Mouse (Mus musculus): ENCODE results near the gene Fhdc1. TPM values are rescaled to one million over a fixed set of nuclear protein-coding genes. Genes with fewer than 3 reads are reported as not detected.

Gene Fhdc1
- polyA plus RNA-seq, 1 experiment: 0.22 TPM

- Histone ChIP-seq H3K4me2 (ENCODE audit: low read depth) (no peak overlapping the region), H3K36me3 (ENCODE audit: control insufficient read depth, insufficient read depth) (no peaks in the 10 kb centered on the region), H3K79me2 (ENCODE audit: control insufficient read depth, insufficient read depth) (no peaks in the 10 kb centered on the region), H3K27me3 (ENCODE audit: control insufficient read depth, insufficient read depth, insufficient read length) (no peaks in the 10 kb centered on the region), H3ac (ENCODE audit: control insufficient read depth, insufficient read length) (no peak overlapping the region), H3K4me3 (no peak overlapping the region)
- no peak for TF ChIP-seq E2F4 (IDR thresholded peaks at IDR 0.05; ENCODE audit: insufficient read depth)
Observed at GRCm38 (mm10) chr3:84445838-84446237, 34.4 kb downstream of the Fhdc1 start.

GRCm38 (mm10) chr3:84442890-84443289 lies 37.3 kb downstream of the Fhdc1 start:
- Histone ChIP-seq H3K4me2 (ENCODE audit: low read depth) (no peak overlapping the region), H3K27me3 (ENCODE audit: control insufficient read depth, insufficient read depth, insufficient read length) (no peaks in the 10 kb centered on the region), H3K79me2 (ENCODE audit: control insufficient read depth, insufficient read depth) (no peaks in the 10 kb centered on the region), H3ac (ENCODE audit: control insufficient read depth, insufficient read length) (no peak overlapping the region), H3K4me3 (no peak overlapping the region), H3K36me3 (ENCODE audit: control insufficient read depth, insufficient read depth) (no peaks in the 10 kb centered on the region)
- TF ChIP-seq TCF12 (IDR thresholded peaks at IDR 0.05; ENCODE audit: insufficient read depth, poor library complexity, severe bottlenecking) (no peak), MAX (IDR thresholded peaks at IDR 0.05; ENCODE audit: low read depth) (no peak), E2F4 (IDR thresholded peaks at IDR 0.05; ENCODE audit: insufficient read depth) (no peak), POLR2A (IDR thresholded peaks at IDR 0.05; ENCODE audit: insufficient read length, low read depth) (no peak), POLR2AphosphoS2 (IDR thresholded peaks at IDR 0.05; ENCODE audit: insufficient read length, low read depth) (no peak), REST (IDR thresholded peaks at IDR 0.05; ENCODE audit: insufficient read depth, insufficient read length) (no peak), MYOD1 (IDR thresholded peaks at IDR 0.05; ENCODE audit: control insufficient read depth in 1 of 3, insufficient read length in 2 of 3, low read depth in 2 of 3) (no peak), TCF3 (IDR thresholded peaks at IDR 0.05; ENCODE audit: insufficient read length, low read depth) (no peak), SRF (IDR thresholded peaks at IDR 0.05; ENCODE audit: control insufficient read depth, insufficient read length, low read depth) (no peak), MYOG (IDR thresholded peaks at IDR 0.05; ENCODE audit: control insufficient read depth in 1 of 3, insufficient read depth in 1 of 3, insufficient read length in 2 of 3, low read depth in 2 of 3) (no peak)

- TF ChIP-seq POLR2A (IDR thresholded peaks at IDR 0.05; ENCODE audit: insufficient read length, low read depth): no peak
- TF ChIP-seq E2F4 (IDR thresholded peaks at IDR 0.05; ENCODE audit: insufficient read depth): no peak
- no peak for TF ChIP-seq MAX (IDR thresholded peaks at IDR 0.05; ENCODE audit: low read depth)
- TF ChIP-seq REST (IDR thresholded peaks at IDR 0.05; ENCODE audit: insufficient read depth, insufficient read length): no peak
- TF ChIP-seq CEBPB (IDR thresholded peaks at IDR 0.05; ENCODE audit: insufficient read depth, poor library complexity, severe bottlenecking): no peak
- TF ChIP-seq MYOG (IDR thresholded peaks at IDR 0.05; ENCODE audit: control insufficient read depth in 1 of 3, insufficient read depth in 1 of 3, insufficient read length in 2 of 3, low read depth in 2 of 3): no peak
- TF ChIP-seq USF1 (IDR thresholded peaks at IDR 0.05; ENCODE audit: low read depth): no peak
- Histone ChIP-seq H3K4me2 (ENCODE audit: low read depth) (no peak overlapping the region), H3K36me3 (ENCODE audit: control insufficient read depth, insufficient read depth) (no peaks in the 10 kb centered on the region), H3K79me2 (ENCODE audit: control insufficient read depth, insufficient read depth) (no peaks in the 10 kb centered on the region), H3K4me3 (no peak overlapping the region), H3K27me3 (ENCODE audit: control insufficient read depth, insufficient read depth, insufficient read length) (no peaks in the 10 kb centered on the region), H3ac (ENCODE audit: control insufficient read depth, insufficient read length) (no peak overlapping the region)
Observed at GRCm38 (mm10) chr3:84439431-84440210, 40.6 kb downstream of the Fhdc1 start.

GRCm38 (mm10) chr3:84438840-84439239 lies 41.4 kb downstream of the Fhdc1 start:
- TF ChIP-seq USF1 (IDR thresholded peaks at IDR 0.05; ENCODE audit: low read depth): no peak
- TF ChIP-seq REST (IDR thresholded peaks at IDR 0.05; ENCODE audit: insufficient read depth, insufficient read length): no peak
- Histone ChIP-seq H3K4me3 (no peak overlapping the region), H3K36me3 (ENCODE audit: control insufficient read depth, insufficient read depth) (no peaks in the 10 kb centered on the region), H3K27me3 (ENCODE audit: control insufficient read depth, insufficient read depth, insufficient read length) (no peaks in the 10 kb centered on the region), H3K79me2 (ENCODE audit: control insufficient read depth, insufficient read depth) (no peaks in the 10 kb centered on the region), H3K4me2 (ENCODE audit: low read depth) (no peak overlapping the region), H3ac (ENCODE audit: control insufficient read depth, insufficient read length) (no peak overlapping the region)

DNA sequence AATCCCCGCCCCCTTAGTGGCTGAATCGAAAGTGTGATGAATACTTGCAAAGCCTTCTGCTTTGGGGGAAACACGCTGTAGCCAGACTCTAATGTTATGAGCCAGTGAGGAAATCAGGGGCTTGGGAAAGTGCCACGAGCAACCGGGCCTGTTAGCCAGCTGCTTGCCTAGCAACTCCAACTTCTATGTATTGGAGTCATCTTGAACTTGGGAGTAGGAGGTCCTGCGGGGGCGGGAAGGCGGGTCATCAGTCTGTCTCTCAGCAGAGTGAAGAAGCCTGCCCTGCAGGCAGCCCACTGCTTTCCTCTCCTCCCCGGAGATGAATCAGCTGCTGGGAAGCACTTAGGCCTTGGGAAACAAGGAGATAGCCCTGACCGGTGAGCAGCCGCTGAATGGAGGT lies 42.1 kb downstream of the Fhdc1 start:
- no peaks in the 10 kb centered on the region for H3K79me2 ChIP-seq (ENCODE audit: control insufficient read depth, insufficient read depth)
- no peak overlapping the region for H3K4me3 ChIP-seq
- no peak for TF ChIP-seq CEBPB (IDR thresholded peaks at IDR 0.05; ENCODE audit: insufficient read depth, poor library complexity, severe bottlenecking)
- TF ChIP-seq TCF3 (IDR thresholded peaks at IDR 0.05; ENCODE audit: insufficient read length, low read depth): no peak
- TF ChIP-seq MAX (IDR thresholded peaks at IDR 0.05; ENCODE audit: low read depth): no peak
- TF ChIP-seq E2F4 (IDR thresholded peaks at IDR 0.05; ENCODE audit: insufficient read depth): no peak
- no peak for TF ChIP-seq USF1 (IDR thresholded peaks at IDR 0.05; ENCODE audit: low read depth)
- TF ChIP-seq SRF (IDR thresholded peaks at IDR 0.05; ENCODE audit: control insufficient read depth, insufficient read length, low read depth): no peak
- no peak for TF ChIP-seq POLR2AphosphoS2 (IDR thresholded peaks at IDR 0.05; ENCODE audit: insufficient read length, low read depth)
- no peak for TF ChIP-seq REST (IDR thresholded peaks at IDR 0.05; ENCODE audit: insufficient read depth, insufficient read length)
- TF ChIP-seq POLR2A (IDR thresholded peaks at IDR 0.05; ENCODE audit: insufficient read length, low read depth): no peak
- TF ChIP-seq MYOD1 (IDR thresholded peaks at IDR 0.05; ENCODE audit: control insufficient read depth in 1 of 3, insufficient read length in 2 of 3, low read depth in 2 of 3): no peak
- TF ChIP-seq MYOG (IDR thresholded peaks at IDR 0.05; ENCODE audit: control insufficient read depth in 1 of 3, insufficient read depth in 1 of 3, insufficient read length in 2 of 3, low read depth in 2 of 3): no peak
- no peak for TF ChIP-seq TCF12 (IDR thresholded peaks at IDR 0.05; ENCODE audit: insufficient read depth, poor library complexity, severe bottlenecking)
- H3ac ChIP-seq (ENCODE audit: control insufficient read depth, insufficient read length): no peak overlapping the region
- no peaks in the 10 kb centered on the region for H3K36me3 ChIP-seq (ENCODE audit: control insufficient read depth, insufficient read depth)
- H3K27me3 ChIP-seq (ENCODE audit: control insufficient read depth, insufficient read depth, insufficient read length): no peaks in the 10 kb centered on the region
- peak overlapping the region; percentile 30 for H3K4me2 ChIP-seq (ENCODE audit: low read depth)
